Mouse (Mus musculus) liver, postnatal 0 days (tissue): ENCODE results near the gene Gm20388. TPM values are rescaled to one million over a fixed set of nuclear protein-coding genes. Genes with fewer than 3 reads are reported as not detected.

Experiments
- ATAC-seq: fragments of 200-750 bp; cut with Nextera tagmentation; 2 replicates; pipeline ENCODE4 v1.8.0; 2017; ENCODE audit warnings: mild to moderate bottlenecking, moderate library complexity
- DNase-seq: peaks from one replicate; pipeline ENCODE4 v3.0.0-alpha.2; 2016
- H3K27ac ChIP-seq: fragments of 300-500 bp; sonication (generic); 2 replicates; pipeline ENCODE4 v1.5.1; 2014; ENCODE audit warnings: antibody characterized with exemption, moderate library complexity, mild to moderate bottlenecking, low read depth
- H3K27me3 ChIP-seq: fragments of 300-500 bp; sonication (generic); 2 replicates; pipeline ENCODE4 v1.6.1; 2014; ENCODE audit warnings: low read length, control low read depth, mixed read lengths; ENCODE audit not compliant: insufficient read depth
- H3K36me3 ChIP-seq: fragments of 300-500 bp; sonication (generic); replicated peaks from 2 replicates; pipeline ENCODE4 v1.6.1; 2014; ENCODE audit warnings: mild to moderate bottlenecking, control low read depth, low read length, moderate library complexity, mixed read lengths; ENCODE audit not compliant: insufficient read depth
- H3K4me1 ChIP-seq: fragments of 300-500 bp; sonication (generic); 2 replicates; pipeline ENCODE4 v1.6.1; 2014; ENCODE audit warnings: antibody characterized with exemption, mild to moderate bottlenecking, control low read depth; ENCODE audit not compliant: insufficient read depth
- H3K4me2 ChIP-seq: fragments of 300-500 bp; sonication (generic); 2 replicates; pipeline ENCODE4 v1.6.1; 2014; ENCODE audit warnings: low read depth, mild to moderate bottlenecking, low read length, moderate library complexity, mixed read lengths
- H3K4me3 ChIP-seq: fragments of 300-500 bp; sonication (generic); 2 replicates; pipeline ENCODE4 v1.5.1; 2014; ENCODE audit warnings: low read depth, low read length
- H3K9ac ChIP-seq: fragments of 300-500 bp; sonication (generic); replicated peaks from 2 replicates; pipeline ENCODE4 v1.6.1; 2014; ENCODE audit warnings: mild to moderate bottlenecking, moderate library complexity
- H3K9me3 ChIP-seq: fragments of 300-500 bp; sonication (generic); 2 replicates; pipeline ENCODE4 v1.6.1; 2016; ENCODE audit warnings: mild to moderate bottlenecking, control low read depth, low read length, mixed read lengths
- CTCF ChIP-seq: sonication (generic); IDR thresholded peaks from 2 replicates; pipeline ENCODE4 v1.5.1; 2016; ENCODE audit warnings: antibody characterized with exemption, low read depth
- EP300 ChIP-seq: IDR thresholded peaks from 2 replicates; pipeline ENCODE4 v1.6.1; 2016; ENCODE audit warnings: antibody characterized with exemption, low read depth, mild to moderate bottlenecking
- WGBS: fragments of 180-500 bp; shearing (Covaris S2); extraction: QIAGEN DNeasy Blood & Tissue Kit; methylation state at CpG from one replicate; pipeline ENCODE4 v1.1.7; 2014; ENCODE audit not compliant: insufficient replicate concordance; 5-methylcytosine and 5-hydroxymethylcytosine counted together
- polyA plus RNA-seq: library from polyadenylated mRNA; unstranded; fragments of >200 nt; fragmentation: Nextera tagmentation; extraction: Ambion mirVana; gene quantifications from 2 replicates; pipeline ENCODE4 v1.2.1, GENCODE M21; 2015

The Gm20388 gene
- polyA plus RNA-seq, 1 experiment from 2014 or later, result not detected

GRCm38 (mm10) chr8:120371146-120371545, 460.5 kb downstream of the Gm20388 start:
- Histone ChIP-seq H3K27me3 (no peaks in the 10 kb centered on the region), H3K9ac (peak overlapping the region; percentile 56), H3K4me2 (peak overlapping the region; percentile 56), H3K9me3 (no peaks in the 10 kb centered on the region), H3K27ac (peak overlapping the region; percentile 88), H3K36me3 (no peaks in the 10 kb centered on the region), H3K4me3 (no peak overlapping the region), H3K4me1 (peaks cover 77% of the 10 kb centered on the region)
- DNase-seq, result no peak
- 42% methylated on average over 5 of the region's 5 CpGs for WGBS
- TF ChIP-seq CTCF, result no peak
- no peak for TF ChIP-seq EP300
- ATAC-seq, result no peak

DNA sequence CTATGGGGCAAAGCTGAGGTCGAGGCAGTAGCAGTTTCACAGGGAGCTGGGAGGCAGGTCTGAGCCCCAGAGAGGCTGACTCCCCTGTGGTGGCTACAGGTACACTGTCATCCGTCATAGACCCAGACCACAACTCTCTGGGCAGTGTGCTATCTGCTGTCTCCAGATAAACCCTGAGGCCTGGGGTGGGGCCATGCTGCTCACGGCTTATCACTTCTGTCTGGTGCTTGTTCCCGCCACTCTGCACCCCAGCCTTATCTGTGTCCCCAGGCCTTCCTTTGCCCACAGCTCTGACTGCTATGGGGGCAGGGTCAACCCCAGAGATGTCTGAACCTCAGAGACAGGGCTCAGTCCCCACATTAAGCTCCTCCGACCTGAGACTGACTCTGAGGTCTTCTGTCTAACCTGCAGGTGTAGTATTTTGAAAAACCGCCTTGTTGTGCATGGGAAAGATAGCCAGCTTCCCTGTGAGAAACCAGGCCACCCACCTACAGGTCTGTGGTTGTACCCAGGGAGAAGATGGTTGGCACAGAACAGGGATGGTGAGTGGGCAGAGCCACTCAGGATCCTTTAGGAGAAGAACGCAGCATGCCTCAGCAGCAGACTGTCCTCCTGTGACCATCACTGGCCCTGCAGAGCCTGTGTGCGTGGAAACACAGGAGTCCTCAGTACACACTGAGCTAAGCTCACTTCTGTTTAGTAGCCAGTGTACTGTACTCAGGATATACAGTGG, 461.2 kb downstream of the Gm20388 start:
- DNase-seq (peak; percentile 84), ATAC-seq (peak; percentile 88)
- peak; percentile 100 for TF ChIP-seq EP300
- 0 out of 2 replicates have a peak, but pooled peaks have one; percentile 2 for TF ChIP-seq CTCF
- Histone ChIP-seq H3K27ac (peak overlapping the region; percentile 88), H3K9ac (peak overlapping the region; percentile 56), H3K4me1 (peaks cover 77% of the 10 kb centered on the region), H3K4me2 (peak overlapping the region; percentile 56), H3K36me3 (no peaks in the 10 kb centered on the region), H3K9me3 (no peaks in the 10 kb centered on the region), H3K27me3 (no peaks in the 10 kb centered on the region), H3K4me3 (no peak overlapping the region)
- 33% methylated on average over 8 of the region's 8 CpGs for WGBS

DNA sequence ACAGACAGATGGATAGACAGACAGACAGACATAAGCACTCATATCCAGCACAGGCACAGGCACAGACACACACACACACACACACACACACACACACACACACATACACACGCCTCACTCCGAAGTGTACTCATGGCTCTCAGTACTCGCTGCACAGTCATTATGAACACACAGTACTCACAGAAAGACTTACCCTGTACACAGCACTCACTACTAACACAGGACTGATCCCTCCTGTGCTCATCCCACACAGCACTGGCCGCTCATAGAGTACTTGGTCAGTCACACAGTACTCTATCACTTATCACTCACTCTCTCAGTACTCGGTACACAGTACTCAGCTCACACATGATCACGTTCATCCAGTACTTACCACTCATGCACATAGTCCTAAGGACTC, 462.0 kb downstream of the Gm20388 start:
- peaks cover 85% of the 10 kb centered on the region for H3K4me1 ChIP-seq
- peak overlapping the region; percentile 28 for H3K9ac ChIP-seq
- WGBS, result 67% methylated on average over 6 of the region's 6 CpGs
- no peaks in the 10 kb centered on the region for H3K36me3 ChIP-seq
- no peaks in the 10 kb centered on the region for H3K9me3 ChIP-seq
- DNase-seq, result no peak
- H3K27ac ChIP-seq, result peak overlapping the region; percentile 88
- TF ChIP-seq EP300 (no peak), CTCF (no peak)
- H3K4me3 ChIP-seq, result no peak overlapping the region
- no peaks in the 10 kb centered on the region for H3K27me3 ChIP-seq
- no peak for ATAC-seq
- no peak overlapping the region for H3K4me2 ChIP-seq

GRCm38 (mm10) chr8:120373621-120374020, 463.0 kb downstream of the Gm20388 start:
- peak overlapping the region; percentile 88 for H3K27ac ChIP-seq
- no peaks in the 10 kb centered on the region for H3K27me3 ChIP-seq
- H3K4me3 ChIP-seq, result no peak overlapping the region
- ATAC-seq (no peak), DNase-seq (no peak)
- no peak for TF ChIP-seq EP300
- TF ChIP-seq CTCF, result no peak
- no peaks in the 10 kb centered on the region for H3K9me3 ChIP-seq
- 61% methylated on average over 3 of the region's 3 CpGs for WGBS
- H3K36me3 ChIP-seq, result no peaks in the 10 kb centered on the region
- peaks cover 87% of the 10 kb centered on the region for H3K4me1 ChIP-seq
- no peak overlapping the region for H3K9ac ChIP-seq
- no peak overlapping the region for H3K4me2 ChIP-seq

DNA sequence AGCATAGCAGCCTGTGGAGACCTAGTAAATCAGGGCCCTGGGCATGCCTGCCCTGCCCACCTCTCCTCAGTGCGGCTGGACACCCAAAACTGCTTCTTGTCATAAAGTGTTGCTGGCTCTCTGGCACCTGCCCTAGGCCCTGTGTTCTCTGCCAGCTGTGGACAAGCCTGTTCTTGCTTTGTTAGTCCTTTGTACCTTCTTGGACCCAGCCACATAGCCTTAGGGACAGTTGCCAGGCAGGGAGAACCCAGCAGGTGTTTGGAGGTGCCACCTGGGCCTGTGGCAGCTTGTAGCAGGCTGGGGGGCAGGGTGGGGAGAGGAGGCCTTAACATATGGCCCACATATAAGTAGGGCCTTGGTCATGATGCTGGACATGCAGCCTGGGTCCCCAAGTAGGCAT, 463.4 kb downstream of the Gm20388 start:
- 0 out of 2 replicates have a peak overlapping the region, but pooled peaks have one; percentile 38 for H3K9ac ChIP-seq
- no peak for ATAC-seq
- DNase-seq, result no peak
- H3K9me3 ChIP-seq, result no peaks in the 10 kb centered on the region
- H3K4me3 ChIP-seq, result no peak overlapping the region
- H3K4me2 ChIP-seq, result no peak overlapping the region
- peaks cover 86% of the 10 kb centered on the region for H3K4me1 ChIP-seq
- no peaks in the 10 kb centered on the region for H3K36me3 ChIP-seq
- H3K27me3 ChIP-seq, result no peaks in the 10 kb centered on the region
- no peak for TF ChIP-seq CTCF
- 76% methylated on average over 1 of the region's 1 CpGs for WGBS
- peak overlapping the region; percentile 88 for H3K27ac ChIP-seq

DNA sequence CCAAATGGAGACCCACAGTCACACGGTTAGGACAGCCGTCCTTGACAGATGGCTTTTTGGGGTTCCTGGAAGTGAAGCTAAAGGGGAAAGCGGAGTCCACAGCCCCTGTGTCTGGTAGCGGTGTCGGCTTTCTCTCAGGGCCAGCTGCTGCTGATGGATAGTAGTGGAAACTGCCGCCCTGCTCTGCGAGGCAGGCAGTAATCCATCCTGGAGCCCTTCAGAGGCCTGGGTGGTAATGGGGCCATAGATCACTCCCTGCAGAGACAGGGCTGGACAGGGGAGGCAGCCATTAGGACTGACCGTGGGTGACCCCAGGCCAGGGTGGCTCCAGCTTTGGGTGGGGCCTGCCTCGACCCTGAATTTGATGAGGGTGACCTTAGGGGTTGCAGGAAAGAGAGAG, 463.9 kb downstream of the Gm20388 start:
- WGBS, result 62% methylated on average over 9 of the region's 9 CpGs
- ATAC-seq, result no peak
- peak overlapping the region; percentile 88 for H3K27ac ChIP-seq
- TF ChIP-seq EP300, result no peak
- TF ChIP-seq CTCF, result no peak
- H3K4me3 ChIP-seq, result no peak overlapping the region
- H3K27me3 ChIP-seq, result no peaks in the 10 kb centered on the region
- DNase-seq, result no peak
- H3K4me2 ChIP-seq, result no peak overlapping the region
- H3K4me1 ChIP-seq, result peaks cover 83% of the 10 kb centered on the region
- 0 out of 2 replicates have a peak overlapping the region, but pooled peaks have one; percentile 38 for H3K9ac ChIP-seq
- no peaks in the 10 kb centered on the region for H3K36me3 ChIP-seq
- no peaks in the 10 kb centered on the region for H3K9me3 ChIP-seq
